Mouse (Mus musculus): ENCODE results near the gene Sertm1.

The Sertm1 gene

GRCm38 (mm10) chr3:54915643-54916071 is at the start of gene Sertm1:
TSS of gene Sertm1 (minus strand) at chr3:54915887.
- DNase-seq (ENCODE audit: low spot score): no peak

GRCm38 (mm10) chr3:54964948-54965506 is 49.3 kb upstream of the Sertm1 start:
- DNase-seq (ENCODE audit: low spot score): no peak

- no peak for DNase-seq (ENCODE audit: low spot score)
Measured at GRCm38 (mm10) chr3:54943067-54943810, 27.6 kb upstream of the Sertm1 start.

- no peak for DNase-seq (ENCODE audit: low spot score)
Measured at GRCm38 (mm10) chr3:54934535-54934934, 18.8 kb upstream of the Sertm1 start.

GRCm38 (mm10) chr3:54932599-54932998 is 16.9 kb upstream of the Sertm1 start:
- no peak for DNase-seq (ENCODE audit: low spot score)

GRCm38 (mm10) chr3:54920425-54920824 is 4.7 kb upstream of the Sertm1 start:
- no peak for DNase-seq (ENCODE audit: low spot score)

GRCm38 (mm10) chr3:54914845-54915642 is 643 bp downstream of the Sertm1 start:
- no peak for DNase-seq (ENCODE audit: low spot score)

GRCm38 (mm10) chr3:54908878-54909277 is 6.8 kb downstream of the Sertm1 start:
- no peak for DNase-seq (ENCODE audit: low spot score)

- no peak for DNase-seq (ENCODE audit: low spot score)
Measured at GRCm38 (mm10) chr3:54897974-54898373, 17.7 kb downstream of the Sertm1 start.

GRCm38 (mm10) chr3:54894891-54895290 is 20.8 kb downstream of the Sertm1 start:
- DNase-seq (ENCODE audit: low spot score): no peak

- DNase-seq (ENCODE audit: low spot score): no peak
Measured at GRCm38 (mm10) chr3:54892218-54892617, 23.5 kb downstream of the Sertm1 start.

GRCm38 (mm10) chr3:54886501-54886900 is 29.2 kb downstream of the Sertm1 start:
- DNase-seq (ENCODE audit: low spot score): no peak

Measured in MN1 (cell line).